Mouse (Mus musculus) ES-Bruce4 (cell line): ENCODE measurements around the gene Sprr2j-ps. TPM values are rescaled to one million over a fixed set of nuclear protein-coding genes. Genes with fewer than 3 reads are reported as not detected.

ENCODE experiments used
- H3K27ac ChIP-seq: 2 replicates; pipeline ENCODE4 v1.5.1; 2012; ENCODE audit warnings: low read length, inconsistent platforms; ENCODE audit not compliant: insufficient read depth
- H3K27me3 ChIP-seq: 2 replicates; pipeline ENCODE4 v1.6.1; 2012; ENCODE audit warnings: mild to moderate bottlenecking, low read length, inconsistent platforms; ENCODE audit not compliant: control insufficient read depth, poor library complexity, insufficient read depth, severe bottlenecking
- H3K36me3 ChIP-seq: 2 replicates; pipeline ENCODE4 v1.6.1; 2012; ENCODE audit warnings: inconsistent platforms, mild to moderate bottlenecking, low read length, moderate library complexity; ENCODE audit not compliant: control insufficient read depth, poor library complexity, insufficient read depth, severe bottlenecking
- H3K4me1 ChIP-seq: one replicate; pipeline ENCODE4 v1.8.1; 2011; ENCODE audit warnings: low read length; ENCODE audit not compliant: control insufficient read depth, insufficient read depth
- H3K4me3 ChIP-seq: 2 replicates; pipeline ENCODE4 v1.5.1; 2011; ENCODE audit warnings: low read depth, mild to moderate bottlenecking, low read length
- H3K9ac ChIP-seq: 2 replicates; pipeline ENCODE4 v1.6.1; 2012; ENCODE audit warnings: low read depth, mild to moderate bottlenecking, inconsistent platforms; ENCODE audit not compliant: poor library complexity, severe bottlenecking
- H3K9me3 ChIP-seq: replicated peaks from 2 replicates; pipeline ENCODE4 v1.6.1; 2012; ENCODE audit warnings: mild to moderate bottlenecking, low read length, inconsistent platforms; ENCODE audit not compliant: control insufficient read depth, poor library complexity, insufficient read depth, severe bottlenecking
- CTCF ChIP-seq: IDR thresholded peaks from one replicate; pipeline ENCODE4 v1.8.1; 2011; ENCODE audit warnings: low read depth, low read length
- EP300 ChIP-seq: IDR thresholded peaks from 2 replicates; pipeline ENCODE4 v1.6.1; 2011; ENCODE audit warnings: low read depth, low read length; ENCODE audit not compliant: insufficient read depth
- POLR2A ChIP-seq: IDR thresholded peaks from one replicate; pipeline ENCODE4 v1.8.1; 2011; ENCODE audit warnings: low read length; ENCODE audit not compliant: insufficient read depth
- polyA plus RNA-seq: library from polyadenylated mRNA; stranded (reverse); fragments of >200 nt; gene quantifications from 2 replicates; pipeline ENCODE4 v1.2.4, GENCODE M21; 2011; ENCODE audit warnings: low read depth; ENCODE audit not compliant: missing spikeins, insufficient read depth, insufficient read length

Gene Sprr2j-ps
- polyA plus RNA-seq, 1 experiment, result not detected

- Histone ChIP-seq H3K27me3 (no peaks in the 10 kb centered on the region), H3K4me1 (no peaks in the 10 kb centered on the region), H3K36me3 (no peaks in the 10 kb centered on the region), H3K9ac (no peak within 1 kb of the TSS), H3K4me3 (no peak within 1 kb of the TSS), H3K27ac (no peak within 1 kb of the TSS), H3K9me3 (no peaks in the 10 kb centered on the region)
- TF ChIP-seq POLR2A (no peak), CTCF (no peak), EP300 (no peak)
These were observed 14.4 kb downstream of the Sprr2j-ps start, which contains the start of gene Sprr2k for GRCm38 (mm10) chr3:92432282-92432681. Gene Sprr2k (plus strand): TSS chr3:92432582.

GRCm38 (mm10) chr3:92438689-92439088 is 20.8 kb downstream of the Sprr2j-ps start, which contains the start of gene Sprr1b:
Gene Sprr1b (minus strand): TSS chr3:92438789.
- Histone ChIP-seq H3K9ac (no peak within 1 kb of the TSS), H3K27me3 (no peaks in the 10 kb centered on the region), H3K4me3 (no peak within 1 kb of the TSS), H3K27ac (no peak within 1 kb of the TSS), H3K36me3 (no peaks in the 10 kb centered on the region), H3K4me1 (no peaks in the 10 kb centered on the region), H3K9me3 (no peaks in the 10 kb centered on the region)
- TF ChIP-seq EP300, result no peak
- no peak for TF ChIP-seq POLR2A
- no peak for TF ChIP-seq CTCF

- no peaks in the 10 kb centered on the region for H3K9me3 ChIP-seq
- TF ChIP-seq POLR2A, result no peak
- TF ChIP-seq EP300, result no peak
- TF ChIP-seq CTCF, result no peak
- H3K4me1 ChIP-seq, result no peaks in the 10 kb centered on the region
- H3K4me3 ChIP-seq, result no peak overlapping the region
- no peaks in the 10 kb centered on the region for H3K36me3 ChIP-seq
- H3K27ac ChIP-seq, result no peak overlapping the region
- no peak overlapping the region for H3K9ac ChIP-seq
- H3K27me3 ChIP-seq, result no peaks in the 10 kb centered on the region
These were observed 22.3 kb downstream of the Sprr2j-ps start for GRCm38 (mm10) chr3:92440177-92440576.

- Histone ChIP-seq H3K36me3 (no peaks in the 10 kb centered on the region), H3K9ac (no peak overlapping the region), H3K4me3 (no peak overlapping the region), H3K9me3 (no peaks in the 10 kb centered on the region), H3K27ac (no peak overlapping the region), H3K27me3 (no peaks in the 10 kb centered on the region), H3K4me1 (no peaks in the 10 kb centered on the region)
- TF ChIP-seq EP300 (no peak), CTCF (no peak), POLR2A (no peak)
These were observed 37.3 kb downstream of the Sprr2j-ps start for GRCm38 (mm10) chr3:92455151-92455550.

GRCm38 (mm10) chr3:92458620-92459019 is 40.7 kb downstream of the Sprr2j-ps start, which contains the start of gene Sprr3:
Gene Sprr3 (minus strand): TSS chr3:92458720.
- Histone ChIP-seq H3K36me3 (no peaks in the 10 kb centered on the region), H3K27me3 (no peaks in the 10 kb centered on the region), H3K9me3 (no peaks in the 10 kb centered on the region), H3K4me1 (no peaks in the 10 kb centered on the region), H3K27ac (no peak within 1 kb of the TSS), H3K4me3 (no peak within 1 kb of the TSS), H3K9ac (no peak within 1 kb of the TSS)
- TF ChIP-seq EP300, result no peak
- no peak for TF ChIP-seq POLR2A
- no peak for TF ChIP-seq CTCF

GRCm38 (mm10) chr3:92466576-92466975 is 48.7 kb downstream of the Sprr2j-ps start:
- no peak overlapping the region for H3K4me3 ChIP-seq
- H3K36me3 ChIP-seq, result no peaks in the 10 kb centered on the region
- no peaks in the 10 kb centered on the region for H3K27me3 ChIP-seq
- no peaks in the 10 kb centered on the region for H3K9me3 ChIP-seq
- TF ChIP-seq CTCF, result no peak
- no peak for TF ChIP-seq EP300
- no peak for TF ChIP-seq POLR2A
- H3K27ac ChIP-seq, result no peak overlapping the region
- H3K4me1 ChIP-seq, result no peaks in the 10 kb centered on the region
- no peak overlapping the region for H3K9ac ChIP-seq
